Mouse (Mus musculus) small intestine, adult 2 months (tissue): ENCODE results near the gene Tmed1.

ENCODE experiments used
- CTCF ChIP-seq: fragments of 200-500 bp; IDR thresholded peaks from 2 replicates; pipeline ENCODE4 v1.5.1; 2012; ENCODE audit warnings: low read depth, mild to moderate bottlenecking, control low read depth, inconsistent platforms, low read length, moderate library complexity, mixed read lengths; ENCODE audit not compliant: insufficient replicate concordance, insufficient read length; ENCODE audit errors: extremely low read depth
- POLR2A ChIP-seq: fragments of 200-500 bp; IDR thresholded peaks from 2 replicates; pipeline ENCODE4 v1.6.1; 2012; ENCODE audit warnings: low read depth, mild to moderate bottlenecking, control low read depth, inconsistent platforms, low read length, moderate library complexity

- TF ChIP-seq POLR2A, result no peak
- no peak for TF ChIP-seq CTCF
Observed at GRCm38 (mm10) chr9:21498284-21498902, 11.7 kb downstream of the Tmed1 start.
